Mouse (Mus musculus) testis, adult 2 months (tissue): ENCODE data around the gene Tmem116. TPM values are rescaled to one million over a fixed set of nuclear protein-coding genes. Genes with fewer than 3 reads are reported as not detected.
A peak's percentile ranks its signal among the peaks of the same experiment; 100 is the strongest.

Experiments
- H3K27ac ChIP-seq: fragments of 200-500 bp; 2 replicates; pipeline ENCODE4 v1.5.1; 2012; ENCODE audit warnings: low read depth, low read length; ENCODE audit not compliant: control insufficient read depth, insufficient read depth
- H3K27me3 ChIP-seq: fragments of 200-500 bp; 2 replicates; pipeline ENCODE4 v1.6.1; 2012; ENCODE audit warnings: mild to moderate bottlenecking, low read length, moderate library complexity; ENCODE audit not compliant: control insufficient read depth, insufficient read depth
- H3K36me3 ChIP-seq: fragments of 200-500 bp; 2 replicates; pipeline ENCODE4 v1.6.1; 2012; ENCODE audit warnings: mild to moderate bottlenecking, low read length; ENCODE audit not compliant: control insufficient read depth, insufficient read depth
- H3K4me1 ChIP-seq: fragments of 200-500 bp; 2 replicates; pipeline ENCODE4 v1.6.1; 2012; ENCODE audit warnings: low read length; ENCODE audit not compliant: control insufficient read depth, insufficient read depth
- H3K4me3 ChIP-seq: fragments of 200-500 bp; 2 replicates; pipeline ENCODE4 v1.5.1; 2012; ENCODE audit warnings: low read depth, mild to moderate bottlenecking, low read length, moderate library complexity, mixed read lengths; ENCODE audit not compliant: control insufficient read depth
- CTCF ChIP-seq: fragments of 200-500 bp; IDR thresholded peaks from 2 replicates; pipeline ENCODE4 v1.5.1; 2012; ENCODE audit warnings: low read depth, mild to moderate bottlenecking, inconsistent platforms, low read length, moderate library complexity; ENCODE audit not compliant: control insufficient read depth, insufficient read depth, insufficient replicate concordance
- POLR2A ChIP-seq: fragments of 200-500 bp; IDR thresholded peaks from 2 replicates; pipeline ENCODE4 v1.6.1; 2012; ENCODE audit warnings: low read depth, mild to moderate bottlenecking, inconsistent platforms, low read length, moderate library complexity; ENCODE audit not compliant: control insufficient read depth
- polyA plus RNA-seq: library from polyadenylated mRNA; depleted of rRNA; stranded (reverse); fragments of >200 nt; gene quantifications from 2 replicates; pipeline ENCODE4 v1.2.3, GENCODE M21; 2012

The Tmem116 gene
- polyA plus RNA-seq, 1 experiment = 60.5 TPM

DNA sequence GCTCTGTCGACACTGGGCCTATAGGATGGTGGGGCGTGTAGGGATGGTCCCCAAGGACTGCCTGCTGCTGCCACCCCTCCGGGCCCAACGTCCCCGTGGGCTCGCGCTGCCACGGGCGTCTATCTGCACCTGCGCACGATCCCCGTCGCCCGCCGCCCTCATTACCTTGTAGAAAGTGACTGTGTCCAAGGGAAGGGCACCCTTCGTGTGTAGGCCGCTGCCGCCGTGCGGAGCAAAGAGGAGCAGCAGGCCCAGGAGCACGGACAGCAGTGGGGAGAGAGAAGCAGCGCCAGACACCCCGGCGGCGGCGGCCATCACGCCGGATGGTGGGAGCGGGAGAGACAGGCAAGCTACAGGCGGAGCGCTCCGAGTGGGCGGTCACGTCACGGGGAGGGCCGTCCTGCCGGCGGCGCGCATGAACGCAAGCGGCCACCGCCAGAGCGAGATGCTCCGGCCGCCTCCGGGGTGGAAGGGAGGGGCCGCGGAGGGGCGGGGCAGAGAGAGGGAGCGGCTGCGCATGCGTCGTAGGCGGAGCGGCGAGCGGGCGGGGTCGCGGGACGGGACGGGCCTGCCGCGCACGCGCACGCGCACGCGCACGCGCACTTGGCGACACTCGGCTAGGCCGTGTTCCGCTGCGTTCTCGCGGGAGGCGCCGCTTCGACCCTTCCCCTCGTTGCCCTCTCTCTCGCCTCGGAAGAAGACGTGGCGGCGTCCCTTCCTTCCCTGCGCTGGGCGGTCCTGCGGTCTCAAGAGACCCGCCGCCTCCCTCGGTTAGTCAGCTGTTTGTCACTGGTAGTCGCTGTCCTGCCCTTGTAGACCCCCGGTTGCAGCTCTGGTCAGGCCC, 555 bp downstream of the Tmem116 start, which contains the start of gene Erp29:
Gene Erp29, minus strand, starts transcription at position 481 of the 844 bp plus-strand sequence.
- H3K27me3 ChIP-seq = no peaks in the 10 kb centered on the region
- peak within 1 kb of the TSS; percentile 97 for H3K27ac ChIP-seq
- H3K36me3 ChIP-seq = no peaks in the 10 kb centered on the region
- peaks cover 9% of the 10 kb centered on the region for H3K4me1 ChIP-seq
- H3K4me3 ChIP-seq = peak within 1 kb of the TSS; percentile 95
- TF ChIP-seq POLR2A (peak; percentile 100), CTCF (no peak)

DNA sequence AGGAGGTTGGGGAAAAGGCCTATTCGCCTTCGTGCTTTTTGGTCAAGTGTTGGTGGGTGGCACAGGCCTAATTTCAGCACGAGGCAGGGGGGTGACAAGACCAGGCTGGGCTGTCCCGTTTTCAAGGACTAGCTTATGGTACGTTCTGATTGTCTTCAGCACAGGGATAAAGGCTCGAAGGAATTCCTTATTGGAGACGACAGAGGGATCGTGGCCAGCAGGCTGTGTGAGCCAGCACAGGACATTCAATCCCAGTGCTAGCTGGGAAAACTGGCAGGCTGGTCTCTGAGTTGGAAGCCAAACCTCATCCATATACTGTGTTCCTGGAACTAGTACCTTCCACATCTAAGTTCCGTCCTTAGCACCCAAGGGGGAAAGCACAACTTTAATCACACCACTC, 1.2 kb downstream of the Tmem116 start:
- H3K4me3 ChIP-seq = peak overlapping the region; percentile 95
- no peak for TF ChIP-seq CTCF
- TF ChIP-seq POLR2A = no peak

DNA sequence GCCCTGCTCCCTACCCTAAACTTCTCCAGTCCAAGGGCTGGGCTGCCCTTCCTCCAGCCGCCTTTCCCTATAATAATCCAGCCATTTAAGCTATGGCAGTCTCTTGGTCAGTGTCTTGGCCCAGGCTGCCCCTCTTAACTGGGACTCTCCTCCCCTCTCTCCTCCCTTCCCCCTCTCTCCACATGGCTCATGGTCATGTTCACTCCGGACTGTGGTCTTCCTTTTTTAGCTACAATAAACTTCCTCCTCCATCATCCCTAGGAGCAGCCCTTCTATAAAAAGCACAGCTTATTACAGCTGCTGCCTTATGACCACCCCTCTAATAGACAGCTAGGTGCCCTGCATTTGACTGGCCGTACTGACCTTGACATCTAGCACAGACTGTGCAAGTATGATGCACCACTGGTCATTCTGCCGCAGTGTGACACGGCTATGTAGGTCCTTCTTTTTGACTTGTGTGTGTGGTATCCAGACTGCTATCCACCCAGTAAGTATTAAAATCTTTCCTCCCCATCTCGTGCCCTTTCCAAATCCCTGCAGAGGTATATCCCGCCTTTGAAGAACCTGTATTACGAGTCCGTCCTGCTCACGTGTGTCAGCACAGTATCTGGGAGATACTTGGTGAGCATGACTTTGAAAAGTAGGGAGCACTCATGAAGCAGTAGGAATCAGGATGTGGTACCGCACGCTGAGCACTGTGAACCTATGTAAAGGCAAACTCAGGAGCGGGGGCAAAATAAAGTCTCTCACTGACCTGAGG, 2.2 kb downstream of the Tmem116 start:
- peaks cover 9% of the 10 kb centered on the region for H3K4me1 ChIP-seq
- peak overlapping the region; percentile 20; the same call in 1 of the 2 replicates for H3K4me3 ChIP-seq
- H3K36me3 ChIP-seq = no peaks in the 10 kb centered on the region
- no peak overlapping the region for H3K27ac ChIP-seq
- H3K27me3 ChIP-seq = no peaks in the 10 kb centered on the region
- no peak for TF ChIP-seq POLR2A

More for the DNA sequence above, 1.2 kb downstream of the Tmem116 start:
- H3K4me1 ChIP-seq = peaks cover 9% of the 10 kb centered on the region
- H3K27me3 ChIP-seq = no peaks in the 10 kb centered on the region
- H3K27ac ChIP-seq = peak overlapping the region; percentile 97
- no peaks in the 10 kb centered on the region for H3K36me3 ChIP-seq

GRCm38 (mm10) chr5:121454503-121454782, 2.8 kb downstream of the Tmem116 start:
- no peak overlapping the region for H3K4me3 ChIP-seq
- no peak overlapping the region for H3K27ac ChIP-seq
- H3K27me3 ChIP-seq = no peaks in the 10 kb centered on the region
- no peaks in the 10 kb centered on the region for H3K36me3 ChIP-seq
- H3K4me1 ChIP-seq = peaks cover 9% of the 10 kb centered on the region
- TF ChIP-seq CTCF (no peak), POLR2A (no peak)

GRCm38 (mm10) chr5:121455510-121456265, 4.0 kb downstream of the Tmem116 start:
- Histone ChIP-seq H3K4me3 (no peak overlapping the region), H3K27me3 (no peaks in the 10 kb centered on the region), H3K36me3 (no peaks in the 10 kb centered on the region), H3K4me1 (peaks cover 9% of the 10 kb centered on the region), H3K27ac (no peak overlapping the region)
- TF ChIP-seq POLR2A = no peak
- TF ChIP-seq CTCF = no peak

GRCm38 (mm10) chr5:121461339-121462170, 9.9 kb downstream of the Tmem116 start:
- no peaks in the 10 kb centered on the region for H3K36me3 ChIP-seq
- H3K4me1 ChIP-seq = no peaks in the 10 kb centered on the region; the same call in 1 of the 2 replicates
- H3K27ac ChIP-seq = no peak overlapping the region
- H3K4me3 ChIP-seq = no peak overlapping the region
- TF ChIP-seq CTCF = no peak
- TF ChIP-seq POLR2A = no peak
- no peaks in the 10 kb centered on the region for H3K27me3 ChIP-seq
